Mouse (Mus musculus): ENCODE results near the gene Rnf19b. TPM values are rescaled to one million over a fixed set of nuclear protein-coding genes. Genes with fewer than 3 reads are reported as not detected.

The Rnf19b gene
- polyA plus RNA-seq, 1 experiment from 2014 or later, result 37.5 TPM

DNA sequence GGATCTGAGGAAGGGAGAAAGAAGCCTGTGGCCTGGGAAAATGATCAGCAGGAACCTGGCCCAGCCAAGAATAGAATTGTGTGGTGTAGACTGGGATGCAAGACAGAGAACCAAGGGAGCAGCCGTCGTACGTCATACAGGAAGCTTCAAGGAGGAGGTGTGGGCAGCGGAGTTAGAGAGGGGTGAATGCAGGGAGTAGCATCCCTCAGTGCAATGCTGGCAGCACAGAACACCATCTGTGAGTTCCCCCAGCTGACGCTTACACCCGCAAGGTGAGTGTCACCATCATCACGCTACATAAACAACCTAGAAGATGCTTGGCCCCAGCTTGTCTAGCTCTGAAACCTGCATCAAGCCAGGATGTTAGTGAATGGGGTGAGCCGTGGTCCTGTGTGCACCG lies 38.3 kb upstream of the Rnf19b start:
- no peak for ATAC-seq
- Histone ChIP-seq H3K9ac (ENCODE audit: low read depth, low read length) (no peak overlapping the region), H3K9me3 (replicated peaks; ENCODE audit: control insufficient read depth, low read length, poor library complexity, severe bottlenecking) (no peaks in the 10 kb centered on the region), H3K4me1 (ENCODE audit: control insufficient read depth, insufficient read depth, low read length) (peaks cover 5% of the 10 kb centered on the region; the same call in 1 of the 2 replicates), H3K4me3 (ENCODE audit: low read depth, low read length) (no peak overlapping the region), H3K4me2 (ENCODE audit: low read length) (no peak overlapping the region), H3K36me3 (ENCODE audit: control insufficient read depth, insufficient read depth, low read length) (no peaks in the 10 kb centered on the region), H3K27ac (ENCODE audit: low read length) (no peak overlapping the region), H3K27me3 (ENCODE audit: control insufficient read depth, insufficient read depth, low read depth, low read length) (no peaks in the 10 kb centered on the region)
- WGBS, result 75% methylated on average over 9 of the region's 9 CpGs

DNA sequence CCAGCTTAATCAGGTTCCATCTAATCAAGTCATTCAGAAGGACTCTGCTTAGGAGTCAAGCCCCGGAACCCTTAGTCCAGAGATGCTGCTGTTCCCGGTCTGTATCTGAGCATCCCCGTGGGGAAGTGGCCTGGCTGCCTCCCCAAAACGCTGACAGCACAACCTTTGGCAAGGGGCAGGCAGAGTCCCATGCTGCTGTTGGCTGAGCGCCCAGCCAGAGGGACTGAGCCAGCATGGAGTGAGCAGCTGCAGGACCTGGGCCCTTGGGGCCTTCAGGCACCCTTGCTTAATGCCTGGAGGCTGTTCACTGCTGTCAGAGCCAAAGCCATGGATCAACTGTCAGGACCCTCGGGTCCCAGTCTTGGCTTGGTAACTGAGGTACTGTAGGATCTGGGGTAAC lies 37.6 kb upstream of the Rnf19b start:
- peaks cover 5% of the 10 kb centered on the region; the same call in 1 of the 2 replicates for H3K4me1 ChIP-seq (ENCODE audit: control insufficient read depth, insufficient read depth, low read length)
- no peaks in the 10 kb centered on the region for H3K36me3 ChIP-seq (ENCODE audit: control insufficient read depth, insufficient read depth, low read length)
- H3K9ac ChIP-seq (ENCODE audit: low read depth, low read length), result no peak overlapping the region
- H3K27me3 ChIP-seq (ENCODE audit: control insufficient read depth, insufficient read depth, low read depth, low read length), result no peaks in the 10 kb centered on the region
- 41% methylated on average over 6 of the region's 6 CpGs for WGBS
- H3K9me3 ChIP-seq (replicated peaks; ENCODE audit: control insufficient read depth, low read length, poor library complexity, severe bottlenecking), result no peaks in the 10 kb centered on the region
- ATAC-seq, result no peak
- no peak overlapping the region for H3K27ac ChIP-seq (ENCODE audit: low read length)
- H3K4me2 ChIP-seq (ENCODE audit: low read length), result no peak overlapping the region
- H3K4me3 ChIP-seq (ENCODE audit: low read depth, low read length), result no peak overlapping the region

DNA sequence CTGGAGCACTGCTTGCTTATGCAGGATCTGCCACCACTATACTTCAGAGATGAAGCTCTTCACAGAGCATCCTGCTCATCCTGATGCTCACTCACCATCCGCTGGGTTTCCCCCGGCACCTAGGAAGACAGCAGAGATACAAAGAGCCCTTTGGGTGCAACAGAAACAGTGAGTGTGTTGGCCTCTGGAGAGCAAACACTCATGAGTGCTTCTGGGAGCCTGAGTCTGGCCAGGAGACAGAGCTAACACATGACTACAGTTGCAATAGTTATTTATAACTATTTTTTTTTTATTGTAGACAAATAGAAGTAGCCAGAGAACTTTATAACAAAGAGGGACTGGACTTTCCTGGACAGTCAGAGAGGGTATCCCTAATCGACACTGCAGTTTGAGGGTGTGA lies 36.6 kb upstream of the Rnf19b start:
- no peaks in the 10 kb centered on the region for H3K9me3 ChIP-seq (replicated peaks; ENCODE audit: control insufficient read depth, low read length, poor library complexity, severe bottlenecking)
- no peak overlapping the region for H3K4me2 ChIP-seq (ENCODE audit: low read length)
- no peak overlapping the region for H3K27ac ChIP-seq (ENCODE audit: low read length)
- H3K4me3 ChIP-seq (ENCODE audit: low read depth, low read length), result no peak overlapping the region
- no peak for ATAC-seq
- no peaks in the 10 kb centered on the region for H3K36me3 ChIP-seq (ENCODE audit: control insufficient read depth, insufficient read depth, low read length)
- H3K4me1 ChIP-seq (ENCODE audit: control insufficient read depth, insufficient read depth, low read length), result peaks cover 5% of the 10 kb centered on the region; the same call in 1 of the 2 replicates
- H3K9ac ChIP-seq (ENCODE audit: low read depth, low read length), result no peak overlapping the region
- no peaks in the 10 kb centered on the region for H3K27me3 ChIP-seq (ENCODE audit: control insufficient read depth, insufficient read depth, low read depth, low read length)
- WGBS, result 88% methylated on average over 3 of the region's 3 CpGs

DNA sequence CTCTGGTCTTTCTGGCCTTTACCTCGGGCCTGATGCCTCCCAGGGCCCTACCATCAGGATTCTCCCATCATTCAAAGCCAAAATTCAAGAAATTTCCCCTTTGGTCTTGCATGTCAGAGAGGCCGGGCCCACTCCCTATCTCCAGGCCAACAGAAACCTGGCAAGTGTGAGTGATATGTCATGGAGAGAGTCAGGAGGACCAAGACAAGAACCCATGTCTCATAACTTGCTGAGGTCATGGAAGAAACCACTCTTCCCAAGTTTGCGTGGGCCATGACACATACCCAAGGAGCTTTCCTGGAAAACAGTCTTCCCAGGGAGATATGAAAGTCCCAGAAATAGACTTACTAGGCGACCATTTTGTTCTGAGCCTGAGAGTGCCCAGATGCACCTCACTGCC lies 36.2 kb upstream of the Rnf19b start:
- Histone ChIP-seq H3K27ac (ENCODE audit: low read length) (no peak overlapping the region), H3K4me3 (ENCODE audit: low read depth, low read length) (no peak overlapping the region), H3K9ac (ENCODE audit: low read depth, low read length) (no peak overlapping the region), H3K36me3 (ENCODE audit: control insufficient read depth, insufficient read depth, low read length) (no peaks in the 10 kb centered on the region), H3K27me3 (ENCODE audit: control insufficient read depth, insufficient read depth, low read depth, low read length) (no peaks in the 10 kb centered on the region), H3K4me1 (ENCODE audit: control insufficient read depth, insufficient read depth, low read length) (peaks cover 5% of the 10 kb centered on the region; the same call in 1 of the 2 replicates), H3K9me3 (replicated peaks; ENCODE audit: control insufficient read depth, low read length, poor library complexity, severe bottlenecking) (no peaks in the 10 kb centered on the region), H3K4me2 (ENCODE audit: low read length) (no peak overlapping the region)
- ATAC-seq, result no peak
- 76% methylated on average over 4 of the region's 4 CpGs for WGBS

DNA sequence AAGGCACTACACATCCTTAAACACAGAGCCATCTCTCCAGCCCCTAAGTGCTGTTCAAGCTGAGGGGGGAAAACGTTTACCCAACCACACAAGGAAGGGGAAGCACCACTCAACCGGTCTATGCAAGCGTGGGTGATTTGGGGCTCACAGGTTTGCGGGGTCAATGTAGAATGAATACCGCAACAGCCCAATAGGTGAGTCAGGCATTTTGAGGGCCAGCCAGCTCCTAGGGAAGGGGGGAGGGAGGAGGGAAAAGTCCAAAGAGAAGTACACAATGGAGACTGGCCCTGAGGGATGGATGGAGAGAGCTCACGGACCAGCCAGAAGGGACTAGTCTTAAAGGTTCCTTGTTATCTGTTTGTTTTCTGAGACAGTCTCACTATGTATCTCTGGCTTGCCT lies 34.2 kb upstream of the Rnf19b start:
- 83% methylated on average over 6 of the region's 6 CpGs for WGBS

DNA sequence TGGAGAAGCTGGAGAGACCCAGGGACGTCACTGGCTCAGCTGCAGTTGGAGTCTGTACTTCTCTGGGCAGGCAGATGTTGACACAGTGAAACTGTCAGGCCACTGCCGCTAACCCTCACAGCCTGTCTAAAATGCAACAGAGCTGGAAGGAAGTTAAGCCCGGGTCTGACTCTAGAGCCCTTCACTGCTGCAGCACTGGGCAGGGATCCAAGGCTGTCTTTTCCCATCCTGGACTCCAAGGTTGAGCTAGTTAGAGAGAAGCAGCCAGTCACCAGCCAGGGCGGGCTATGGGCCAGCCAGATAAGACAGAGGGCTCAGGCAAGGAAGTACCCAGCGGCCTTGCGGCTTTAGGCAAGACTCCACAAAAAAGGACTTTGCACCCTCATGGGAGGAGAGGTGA lies 33.3 kb upstream of the Rnf19b start:
- no peak for ATAC-seq
- Histone ChIP-seq H3K27me3 (ENCODE audit: control insufficient read depth, insufficient read depth, low read depth, low read length) (no peaks in the 10 kb centered on the region), H3K4me2 (ENCODE audit: low read length) (no peak overlapping the region), H3K4me1 (ENCODE audit: control insufficient read depth, insufficient read depth, low read length) (peaks cover 5% of the 10 kb centered on the region; the same call in 1 of the 2 replicates), H3K9ac (ENCODE audit: low read depth, low read length) (no peak overlapping the region), H3K9me3 (replicated peaks; ENCODE audit: control insufficient read depth, low read length, poor library complexity, severe bottlenecking) (no peaks in the 10 kb centered on the region), H3K4me3 (ENCODE audit: low read depth, low read length) (no peak overlapping the region), H3K27ac (ENCODE audit: low read length) (no peak overlapping the region), H3K36me3 (ENCODE audit: control insufficient read depth, insufficient read depth, low read length) (no peaks in the 10 kb centered on the region)
- 69% methylated on average over 6 of the region's 6 CpGs for WGBS

More for the DNA sequence above, 34.2 kb upstream of the Rnf19b start:
- Histone ChIP-seq H3K4me2 (ENCODE audit: low read length) (no peak overlapping the region), H3K4me3 (ENCODE audit: low read depth, low read length) (no peak overlapping the region), H3K9ac (ENCODE audit: low read depth, low read length) (no peak overlapping the region), H3K36me3 (ENCODE audit: control insufficient read depth, insufficient read depth, low read length) (no peaks in the 10 kb centered on the region), H3K9me3 (replicated peaks; ENCODE audit: control insufficient read depth, low read length, poor library complexity, severe bottlenecking) (no peaks in the 10 kb centered on the region), H3K4me1 (ENCODE audit: control insufficient read depth, insufficient read depth, low read length) (peaks cover 5% of the 10 kb centered on the region; the same call in 1 of the 2 replicates), H3K27me3 (ENCODE audit: control insufficient read depth, insufficient read depth, low read depth, low read length) (no peaks in the 10 kb centered on the region), H3K27ac (ENCODE audit: low read length) (no peak overlapping the region)
- no peak for ATAC-seq

DNA sequence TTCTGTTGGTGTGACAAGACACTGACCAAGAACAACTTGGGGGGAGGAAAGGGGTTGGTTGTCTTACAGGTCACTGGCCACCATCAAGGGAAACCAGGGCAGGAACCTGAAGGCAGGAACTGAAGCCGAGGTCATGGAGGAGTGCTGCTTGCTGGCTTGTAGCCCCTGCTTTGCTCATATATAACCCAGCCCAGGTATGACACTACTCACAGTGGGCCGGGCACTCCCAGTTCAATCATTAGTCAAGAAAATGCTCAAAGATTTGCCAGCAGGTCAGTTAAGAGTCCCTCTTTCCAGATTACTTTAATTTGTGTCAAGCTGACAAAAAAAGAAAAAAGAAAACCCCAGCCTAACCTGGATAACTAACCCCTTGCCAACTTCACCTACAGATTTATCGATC lies 32.4 kb upstream of the Rnf19b start:
- H3K4me2 ChIP-seq (ENCODE audit: low read length), result no peak overlapping the region
- H3K9me3 ChIP-seq (replicated peaks; ENCODE audit: control insufficient read depth, low read length, poor library complexity, severe bottlenecking), result no peaks in the 10 kb centered on the region
- no peak overlapping the region for H3K9ac ChIP-seq (ENCODE audit: low read depth, low read length)
- WGBS, result 97% methylated on average over 3 of the region's 3 CpGs
- no peak for ATAC-seq
- no peak overlapping the region for H3K4me3 ChIP-seq (ENCODE audit: low read depth, low read length)
- no peaks in the 10 kb centered on the region for H3K27me3 ChIP-seq (ENCODE audit: control insufficient read depth, insufficient read depth, low read depth, low read length)
- no peaks in the 10 kb centered on the region for H3K36me3 ChIP-seq (ENCODE audit: control insufficient read depth, insufficient read depth, low read length)
- H3K4me1 ChIP-seq (ENCODE audit: control insufficient read depth, insufficient read depth, low read length), result no peaks in the 10 kb centered on the region
- no peak overlapping the region for H3K27ac ChIP-seq (ENCODE audit: low read length)

DNA sequence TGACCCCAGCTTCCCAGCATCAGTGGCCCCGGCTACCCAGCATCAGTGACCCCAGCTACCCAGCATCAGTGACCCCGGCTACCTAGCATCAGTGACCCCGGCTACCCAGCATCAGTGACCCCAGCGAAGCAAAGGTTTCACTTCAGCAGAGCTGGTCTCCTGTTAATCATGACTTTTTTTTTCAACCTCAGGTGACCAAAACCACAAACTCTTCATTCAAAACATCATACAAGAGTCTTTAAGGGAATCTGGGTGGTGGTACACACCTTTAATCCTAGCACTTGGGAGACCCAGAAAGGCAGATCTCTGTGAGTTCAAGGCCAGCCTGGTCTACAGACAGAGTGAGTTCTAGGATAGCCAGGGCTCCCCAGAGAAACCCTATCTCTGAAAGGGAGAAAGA lies 27.3 kb upstream of the Rnf19b start:
- no peak for ATAC-seq
- Histone ChIP-seq H3K36me3 (ENCODE audit: control insufficient read depth, insufficient read depth, low read length) (no peaks in the 10 kb centered on the region), H3K4me3 (ENCODE audit: low read depth, low read length) (no peak overlapping the region), H3K4me2 (ENCODE audit: low read length) (no peak overlapping the region), H3K27ac (ENCODE audit: low read length) (no peak overlapping the region), H3K4me1 (ENCODE audit: control insufficient read depth, insufficient read depth, low read length) (no peaks in the 10 kb centered on the region), H3K27me3 (ENCODE audit: control insufficient read depth, insufficient read depth, low read depth, low read length) (no peaks in the 10 kb centered on the region), H3K9ac (ENCODE audit: low read depth, low read length) (no peak overlapping the region), H3K9me3 (replicated peaks; ENCODE audit: control insufficient read depth, low read length, poor library complexity, severe bottlenecking) (no peaks in the 10 kb centered on the region)
- WGBS, result 85% methylated on average over 4 of the region's 4 CpGs

DNA sequence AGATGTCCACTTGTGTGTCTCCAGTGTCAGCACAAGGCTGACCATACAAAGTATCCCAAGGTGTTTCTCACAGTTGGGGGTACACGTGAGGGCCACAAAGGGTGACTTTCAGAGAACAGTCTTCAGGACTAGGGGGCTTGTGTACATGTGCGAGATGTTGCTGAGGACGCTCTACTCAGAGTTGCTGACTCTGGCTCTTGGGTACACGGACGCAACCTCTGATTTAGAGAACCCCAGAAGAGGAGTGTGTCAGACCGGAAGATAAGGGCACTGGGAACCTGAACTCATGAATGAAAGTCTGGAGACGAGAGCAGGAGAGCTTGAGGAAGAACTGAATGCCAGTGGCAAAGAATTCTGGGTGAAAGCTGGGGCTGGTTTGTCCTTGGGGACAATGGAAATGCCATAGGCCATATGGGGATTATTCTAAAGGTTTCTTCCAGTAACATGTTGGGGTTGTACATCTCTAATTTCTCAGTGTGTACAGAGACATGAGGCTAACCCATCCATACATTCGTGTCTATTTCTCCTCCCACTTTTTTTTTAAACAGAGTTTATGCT lies 26.6 kb upstream of the Rnf19b start:
- H3K27me3 ChIP-seq (ENCODE audit: control insufficient read depth, insufficient read depth, low read depth, low read length), result no peaks in the 10 kb centered on the region
- no peaks in the 10 kb centered on the region for H3K9me3 ChIP-seq (replicated peaks; ENCODE audit: control insufficient read depth, low read length, poor library complexity, severe bottlenecking)
- H3K4me3 ChIP-seq (ENCODE audit: low read depth, low read length), result no peak overlapping the region
- no peak for ATAC-seq
- no peaks in the 10 kb centered on the region for H3K4me1 ChIP-seq (ENCODE audit: control insufficient read depth, insufficient read depth, low read length)
- WGBS, result 85% methylated on average over 8 of the region's 8 CpGs
- H3K27ac ChIP-seq (ENCODE audit: low read length), result no peak overlapping the region
- H3K36me3 ChIP-seq (ENCODE audit: control insufficient read depth, insufficient read depth, low read length), result no peaks in the 10 kb centered on the region
- H3K9ac ChIP-seq (ENCODE audit: low read depth, low read length), result no peak overlapping the region
- H3K4me2 ChIP-seq (ENCODE audit: low read length), result no peak overlapping the region

Measured in midbrain, embryonic 16.5 days (tissue).